Mouse (Mus musculus) induced T-regulatory cell, adult 2 months (primary cell): ENCODE results near the gene Dact1.
A peak's percentile ranks its signal among the peaks of the same experiment; 100 is the strongest.

Experiments
- DNase-seq: peaks from one replicate; pipeline ENCODE4 v3.0.0-alpha.2; 2012; ENCODE audit warnings: low read depth

The Dact1 gene

GRCm38 (mm10) chr12:71309581-71310067 is at the start of gene Dact1:
TSS of gene Dact1 (plus strand) at chr12:71309884.
- peak; percentile 51 for DNase-seq

DNA sequence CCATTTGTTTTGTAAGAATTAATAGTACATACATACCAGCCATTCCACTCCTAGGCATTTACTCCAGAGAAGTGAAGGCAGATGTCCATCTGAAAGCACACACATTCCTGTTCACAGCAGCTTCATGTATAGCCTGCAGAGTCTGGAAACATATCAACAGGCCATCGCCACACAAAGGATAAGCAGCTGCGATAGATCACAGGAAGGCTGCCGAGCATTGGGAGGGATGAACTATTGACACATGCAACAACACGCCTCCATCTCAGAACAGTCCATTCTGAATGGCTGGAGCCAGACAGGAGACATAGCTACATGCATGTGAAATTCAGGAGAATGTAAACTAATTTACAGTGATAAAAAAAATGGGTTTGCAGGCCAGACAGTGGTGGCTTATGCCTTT is 45.5 kb upstream of the Dact1 start:
- DNase-seq, result no peak

GRCm38 (mm10) chr12:71269367-71269766 is 40.3 kb upstream of the Dact1 start:
- no peak for DNase-seq

GRCm38 (mm10) chr12:71271131-71271530 is 38.6 kb upstream of the Dact1 start:
- DNase-seq, result no peak

- DNase-seq, result peak; percentile 4
Observed at GRCm38 (mm10) chr12:71274519-71275237, 35.0 kb upstream of the Dact1 start.

GRCm38 (mm10) chr12:71275906-71276595 is 33.6 kb upstream of the Dact1 start:
- DNase-seq, result no peak

GRCm38 (mm10) chr12:71279521-71280262 is 30.0 kb upstream of the Dact1 start:
- no peak for DNase-seq

DNA sequence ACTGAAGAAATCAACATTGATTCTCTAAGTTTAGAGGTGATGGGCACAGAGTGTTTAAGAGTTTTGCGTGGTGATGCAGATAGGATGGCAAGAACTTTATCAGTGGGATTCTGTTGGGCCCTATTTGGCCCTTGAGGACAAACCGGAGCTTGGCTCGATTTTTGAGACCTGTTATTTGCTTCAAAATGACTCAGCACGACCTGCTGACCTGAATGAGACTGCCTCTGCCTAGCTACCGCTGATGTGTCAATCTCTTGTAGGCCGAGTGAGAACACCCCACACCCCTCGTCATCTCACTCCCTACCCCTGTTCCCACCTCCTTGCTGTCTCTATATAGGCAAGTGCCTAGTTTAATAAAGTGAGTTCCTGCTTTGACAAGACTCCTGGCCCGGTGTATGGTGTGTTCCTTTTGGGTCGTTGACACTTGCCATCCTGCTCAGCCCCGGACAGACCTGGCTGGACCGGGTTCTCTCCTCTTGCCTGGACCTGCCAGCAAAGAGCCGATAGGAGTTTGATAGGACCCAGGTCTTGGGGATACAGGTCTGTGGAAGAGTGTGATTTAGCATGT is 28.4 kb upstream of the Dact1 start:
- DNase-seq, result no peak

DNA sequence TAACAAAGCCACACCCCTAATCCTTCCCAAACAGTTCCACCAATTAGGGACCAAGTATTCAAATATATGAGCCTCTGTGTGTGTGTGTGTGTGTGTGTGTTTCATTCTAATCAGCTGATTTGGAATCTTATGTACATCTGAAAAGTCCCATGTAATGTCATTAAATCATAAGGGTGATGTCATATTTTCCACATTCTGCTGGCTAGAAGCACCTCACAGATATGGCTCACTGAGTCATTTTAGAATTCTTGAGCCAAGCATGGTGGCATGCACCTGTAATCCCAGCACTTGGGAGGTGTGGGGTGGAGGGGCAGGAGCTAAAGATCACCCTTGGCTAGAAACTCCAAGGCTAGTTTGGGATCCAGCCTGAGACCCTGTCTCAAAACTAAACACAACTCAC is 24.3 kb upstream of the Dact1 start:
- no peak for DNase-seq

- DNase-seq, result no peak
Observed at GRCm38 (mm10) chr12:71290460-71290859, 19.2 kb upstream of the Dact1 start.

GRCm38 (mm10) chr12:71293960-71294942 is 15.4 kb upstream of the Dact1 start:
- peak; percentile 14 for DNase-seq

GRCm38 (mm10) chr12:71296849-71297535 is 12.7 kb upstream of the Dact1 start:
- DNase-seq, result no peak

- no peak for DNase-seq
Observed at GRCm38 (mm10) chr12:71310068-71310931, 616 bp downstream of the Dact1 start.

DNA sequence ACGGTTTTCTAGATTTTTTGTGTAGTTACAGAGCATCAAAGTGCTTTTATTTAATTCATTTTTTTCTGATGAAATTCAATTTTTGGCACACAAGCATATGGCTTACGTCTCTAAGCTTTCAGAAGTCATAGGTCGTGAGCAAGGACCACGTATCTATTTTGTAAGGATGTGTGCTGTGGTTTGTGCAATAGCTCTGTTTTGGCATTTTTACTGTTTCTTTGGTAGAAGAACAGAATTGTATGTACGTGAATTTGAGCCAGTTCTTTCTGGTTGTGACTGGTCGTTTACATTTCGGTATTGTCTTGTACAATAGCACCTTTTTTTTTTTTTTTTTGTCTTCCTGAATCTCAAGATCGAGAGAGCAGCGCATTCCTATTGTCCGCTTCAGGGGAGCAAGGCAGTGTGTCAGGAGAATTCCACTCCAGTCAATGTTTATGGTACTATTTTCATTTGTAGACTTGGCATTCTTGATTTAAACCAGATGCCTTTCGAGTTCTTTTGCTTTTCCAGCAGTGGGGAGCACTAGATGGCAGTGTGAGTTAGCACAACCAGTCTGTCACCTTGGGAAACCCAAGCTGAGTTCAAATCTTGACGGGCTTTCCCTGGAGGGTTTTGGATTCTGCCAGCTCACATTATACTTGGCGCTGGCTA is 1.7 kb downstream of the Dact1 start:
- DNase-seq, result no peak

DNA sequence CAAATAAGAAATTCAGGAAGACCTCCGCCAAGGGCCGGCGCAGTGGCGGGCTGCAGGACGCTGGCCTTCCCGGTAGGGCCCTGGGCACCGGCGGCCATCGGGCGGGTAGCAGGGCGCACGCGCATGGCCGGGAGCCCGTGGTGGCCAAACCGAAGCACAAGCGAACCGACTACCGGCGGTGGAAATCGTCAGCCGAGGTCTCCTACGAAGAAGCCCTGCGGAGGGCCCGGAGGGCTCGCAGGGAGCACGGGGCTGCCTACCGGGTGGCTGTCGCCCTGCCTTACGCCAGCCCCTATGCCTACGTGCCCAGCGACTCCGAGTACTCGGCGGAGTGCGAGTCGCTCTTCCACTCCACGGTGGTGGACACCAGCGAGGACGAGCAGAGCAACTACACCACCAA is 8.6 kb downstream of the Dact1 start:
- DNase-seq, result no peak

GRCm38 (mm10) chr12:71319536-71319935 is 9.9 kb downstream of the Dact1 start:
- DNase-seq, result no peak

GRCm38 (mm10) chr12:71332646-71333045 is 23.0 kb downstream of the Dact1 start:
- no peak for DNase-seq

DNA sequence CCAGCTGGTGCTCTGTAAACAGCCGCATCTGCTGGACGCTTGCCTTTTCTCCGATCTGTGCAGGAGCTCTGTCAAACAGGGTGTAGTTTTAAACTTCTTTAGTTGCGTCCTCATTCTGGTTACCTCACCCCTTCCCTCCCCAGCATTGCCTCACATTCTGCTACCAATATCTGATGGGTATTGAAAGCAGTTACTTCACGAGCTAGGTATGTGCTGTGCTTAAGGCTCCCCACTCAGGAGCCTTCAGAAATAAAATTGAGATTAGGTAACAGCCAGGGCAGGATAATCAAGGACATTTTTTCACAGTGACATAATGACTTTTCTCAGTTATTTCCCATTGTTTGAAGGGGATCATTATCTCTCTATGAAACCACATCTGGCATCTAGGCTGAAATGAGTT is 23.9 kb downstream of the Dact1 start:
- DNase-seq, result no peak

- DNase-seq, result no peak
Observed at GRCm38 (mm10) chr12:71337025-71337582, 27.4 kb downstream of the Dact1 start.
